Mouse (Mus musculus): ENCODE results near the gene Tyw1. TPM values are rescaled to one million over a fixed set of nuclear protein-coding genes. Genes with fewer than 3 reads are reported as not detected.

The Tyw1 gene
- polyA plus RNA-seq (2014; fragmentation: Illumina TruSeq; extraction: RNeasy Lipid Tissue Mini Kit (QIAGEN cat#74804); ENCODE audit: low read depth, low replicate concordance), result 4.0 TPM

DNA sequence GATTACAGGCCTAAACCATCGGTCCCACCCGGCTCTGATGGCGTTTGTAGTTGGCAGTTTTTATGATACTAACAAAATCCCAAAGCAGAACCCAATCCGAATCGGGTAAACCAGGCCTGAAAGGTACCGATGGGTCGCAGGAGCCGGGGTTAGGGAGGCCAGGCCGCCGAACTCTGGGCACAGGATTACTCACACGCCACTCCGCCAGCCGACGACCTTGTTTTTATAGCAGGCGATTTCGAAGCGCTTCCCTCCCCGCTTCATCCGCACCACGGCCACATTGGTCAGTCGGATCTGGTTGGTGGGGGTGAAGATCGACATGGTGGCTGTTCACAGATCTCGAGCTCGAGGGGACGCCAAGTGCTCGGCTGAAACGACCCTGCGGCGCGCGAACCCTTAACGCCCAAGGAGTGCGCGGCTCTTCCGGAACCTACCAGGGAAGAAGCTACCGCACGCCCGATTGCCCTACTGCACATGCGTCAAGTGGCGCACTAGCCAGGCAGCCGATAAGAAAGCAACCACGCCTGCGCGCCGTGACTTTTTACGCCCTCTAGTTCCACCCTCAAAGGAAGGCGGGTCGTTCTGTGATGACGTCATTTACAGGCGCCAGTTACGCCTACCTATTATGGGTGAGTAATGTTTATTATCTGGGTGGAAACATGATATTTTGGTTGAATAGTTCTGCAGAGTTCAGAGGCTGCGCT, at the start of gene Tyw1, which contains the start of gene Sbds:
Gene Tyw1, plus strand, starts transcription at position 603 of the 704 bp plus-strand sequence.
Gene Sbds, minus strand, starts transcription at position 514 of the 704 bp plus-strand sequence.

DNA sequence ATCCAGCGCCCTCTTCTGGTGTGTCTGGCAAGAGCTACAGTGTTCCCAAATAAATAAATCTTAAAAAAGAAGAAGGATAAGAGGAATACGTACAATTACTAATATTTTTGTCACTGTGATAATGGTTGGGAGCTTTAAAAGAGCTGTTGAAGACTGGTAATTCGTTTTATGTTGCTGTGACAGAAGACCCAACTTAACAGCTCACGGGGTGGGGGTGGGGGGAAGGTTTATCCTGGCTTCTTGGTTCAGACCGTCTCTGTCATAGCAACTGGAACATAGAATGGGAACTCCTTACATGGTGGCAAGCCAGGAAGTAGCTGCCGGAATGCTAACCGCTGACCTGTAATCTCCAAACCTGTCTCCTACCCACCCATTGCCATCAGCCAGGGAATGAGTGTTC, 38.6 kb upstream of the Tyw1 start, which contains the start of gene Tmem248:
Gene Tmem248, plus strand, starts transcription at position 301 of the 400 bp plus-strand sequence.

DNA sequence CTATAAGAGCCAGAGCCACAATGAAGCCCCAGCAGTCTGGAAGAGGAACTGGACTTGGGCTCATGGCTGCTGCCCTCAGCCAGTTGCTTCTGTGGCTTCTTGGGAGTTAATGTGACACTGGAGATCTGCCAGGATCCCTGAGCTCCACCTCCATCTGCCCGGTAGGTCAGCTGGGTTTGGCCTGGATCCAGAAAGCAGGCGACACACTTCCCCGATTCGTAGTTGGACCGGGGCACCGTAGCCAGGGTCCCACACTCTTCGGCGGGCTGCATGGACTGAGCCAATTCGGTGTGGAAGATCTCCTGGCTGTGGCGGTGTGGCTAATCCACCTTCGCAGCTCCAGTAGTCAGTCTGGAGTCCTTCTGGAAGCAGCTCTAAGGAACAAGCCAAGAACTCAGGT, 113.8 kb downstream of the Tyw1 start, which contains the start of gene Caln1:
Gene Caln1, plus strand, starts transcription at position 219 of the 400 bp plus-strand sequence.

DNA sequence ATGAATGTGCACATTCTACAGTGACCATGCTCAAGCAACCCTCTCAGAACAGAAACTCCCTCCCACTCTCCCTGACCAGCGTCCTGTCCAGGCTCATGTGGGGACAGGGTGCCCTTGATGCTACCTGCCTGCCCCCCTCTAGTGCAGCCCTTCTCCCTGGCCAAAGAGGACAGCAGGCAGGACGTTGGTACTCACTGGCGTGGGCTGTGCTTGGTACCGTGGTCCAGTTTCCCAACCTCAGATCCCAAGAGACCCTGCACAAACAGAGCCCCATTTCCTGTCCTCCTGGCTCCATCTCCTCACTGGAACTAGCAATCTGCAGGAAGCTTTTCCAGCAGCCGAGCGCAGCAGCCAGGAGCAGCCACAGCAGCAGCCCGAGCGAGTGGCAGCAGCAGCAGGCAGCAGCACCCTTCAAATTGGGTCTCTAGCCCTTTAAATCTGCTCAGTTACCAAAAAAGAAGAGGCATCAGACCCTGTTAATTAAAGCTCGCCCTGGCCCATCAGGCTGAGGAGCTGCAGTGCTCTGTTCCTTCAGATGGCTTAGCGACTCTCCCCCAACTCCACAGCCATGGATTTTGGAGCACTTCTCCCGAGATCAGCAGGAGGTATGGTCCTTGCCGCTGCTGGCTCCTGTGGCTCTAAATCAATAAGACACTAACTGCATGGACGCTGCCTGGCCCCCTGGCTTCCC, 128.9 kb downstream of the Tyw1 start, which contains the start of gene A330070K13Rik:
Gene A330070K13Rik, minus strand, starts transcription at position 410 of the 691 bp plus-strand sequence.

Other genes starting within 250 kb of the Tyw1 start
- 9.3 TPM for gene Asl, start 226.4 kb upstream of the Tyw1 start, polyA plus RNA-seq (2014; fragmentation: Illumina TruSeq; extraction: RNeasy Lipid Tissue Mini Kit (QIAGEN cat#74804); ENCODE audit: low read depth, low replicate concordance)
- 35.3 TPM for gene Crcp, start 226.3 kb upstream of the Tyw1 start, polyA plus RNA-seq (2014; fragmentation: Illumina TruSeq; extraction: RNeasy Lipid Tissue Mini Kit (QIAGEN cat#74804); ENCODE audit: low read depth, low replicate concordance)
- 47.5 TPM for gene Tpst1, start 182.3 kb upstream of the Tyw1 start, polyA plus RNA-seq (2014; fragmentation: Illumina TruSeq; extraction: RNeasy Lipid Tissue Mini Kit (QIAGEN cat#74804); ENCODE audit: low read depth, low replicate concordance)
- 7.6 TPM for gene Kctd7, start 110.8 kb upstream of the Tyw1 start, polyA plus RNA-seq (2014; fragmentation: Illumina TruSeq; extraction: RNeasy Lipid Tissue Mini Kit (QIAGEN cat#74804); ENCODE audit: low read depth, low replicate concordance)
- 43.2 TPM for gene Rabgef1, start 83.8 kb upstream of the Tyw1 start, polyA plus RNA-seq (2014; fragmentation: Illumina TruSeq; extraction: RNeasy Lipid Tissue Mini Kit (QIAGEN cat#74804); ENCODE audit: low read depth, low replicate concordance)
- gene Tmem248, start 38.5 kb upstream of the Tyw1 start, polyA plus RNA-seq (2014; fragmentation: Illumina TruSeq; extraction: RNeasy Lipid Tissue Mini Kit (QIAGEN cat#74804); ENCODE audit: low read depth, low replicate concordance), result 50.9 TPM
- 110 TPM for gene Sbds, start 89 bp upstream of the Tyw1 start, polyA plus RNA-seq (2014; fragmentation: Illumina TruSeq; extraction: RNeasy Lipid Tissue Mini Kit (QIAGEN cat#74804); ENCODE audit: low read depth, low replicate concordance)
- gene Caln1, start 113.8 kb downstream of the Tyw1 start, polyA plus RNA-seq (2014; fragmentation: Illumina TruSeq; extraction: RNeasy Lipid Tissue Mini Kit (QIAGEN cat#74804); ENCODE audit: low read depth, low replicate concordance), result 32.7 TPM
- gene A330070K13Rik, start 129.0 kb downstream of the Tyw1 start, polyA plus RNA-seq (2014; fragmentation: Illumina TruSeq; extraction: RNeasy Lipid Tissue Mini Kit (QIAGEN cat#74804); ENCODE audit: low read depth, low replicate concordance), result not detected

Data from adrenal gland, adult 10 weeks (tissue).